Mouse (Mus musculus): Measurements from ENCODE around the gene Rab10. TPM values are rescaled to one million over a fixed set of nuclear protein-coding genes. Genes with fewer than 3 reads are reported as not detected.
"Not testable (repeated sequence)": the region's sequence is repeated elsewhere in the genome, so short reads cannot be mapped to it uniquely, and the experiment has no call there.

The Rab10 gene
- polyA plus RNA-seq, 1 experiment from 2014 or later: 96.1 TPM

DNA sequence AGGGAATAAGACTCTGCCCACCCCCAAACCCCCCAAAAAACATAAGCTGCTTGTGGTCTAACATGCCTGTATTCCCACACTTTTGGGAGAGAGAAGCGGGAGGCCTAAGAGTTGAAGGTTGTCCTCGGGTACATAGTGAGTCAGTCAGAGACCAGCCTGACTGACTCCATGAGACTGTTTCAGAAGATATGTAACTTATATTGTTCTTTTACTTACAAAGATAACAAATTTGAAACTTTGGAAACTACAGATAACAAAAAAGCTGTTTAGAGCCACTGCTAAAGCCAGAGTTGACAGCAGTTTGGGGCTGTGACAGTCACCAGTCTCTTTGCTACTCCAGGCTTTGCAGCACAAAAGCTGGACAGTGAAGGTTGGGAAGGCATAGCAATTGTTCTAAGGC, 15.5 kb upstream of the Rab10 start:
- no peaks in the 10 kb centered on the region for H3K36me3 ChIP-seq
- WGBS: 82% methylated on average over 2 of the region's 2 CpGs
- H3K4me3 ChIP-seq (replicated peaks): no peak overlapping the region
- H3K4me2 ChIP-seq (replicated peaks): no peak overlapping the region
- H3K27me3 ChIP-seq: no peaks in the 10 kb centered on the region
- H3K9me3 ChIP-seq (replicated peaks): no peaks in the 10 kb centered on the region
- no peaks in the 10 kb centered on the region for H3K4me1 ChIP-seq
- H3K9ac ChIP-seq: no peak overlapping the region
- ATAC-seq (ENCODE audit: insufficient number of reproducible peaks, low FRiP score, low TSS enrichment, low read depth): no peak
- H3K27ac ChIP-seq (replicated peaks): no peak overlapping the region

DNA sequence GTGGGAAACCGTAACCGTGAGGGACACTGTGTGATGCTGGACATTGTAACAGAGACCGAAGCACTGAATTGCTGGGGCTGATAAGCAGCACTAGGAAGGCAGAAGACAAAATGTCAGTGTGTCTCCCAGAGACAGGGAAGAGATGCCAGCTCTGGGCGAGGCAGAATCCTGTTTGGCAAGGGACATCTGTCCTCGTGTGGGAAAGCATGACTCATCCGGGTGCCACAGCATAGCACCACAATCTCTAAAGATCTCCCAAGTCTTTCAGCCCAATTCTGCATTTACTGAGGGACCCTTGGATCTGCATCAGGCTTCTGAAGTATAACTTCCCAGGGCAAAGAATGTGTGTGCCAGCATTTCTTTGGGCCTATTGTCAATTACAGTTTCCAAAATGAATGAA, 13.5 kb upstream of the Rab10 start:
- Histone ChIP-seq H3K4me3 (replicated peaks) (no peak overlapping the region), H3K9ac (no peak overlapping the region), H3K9me3 (replicated peaks) (no peaks in the 10 kb centered on the region), H3K36me3 (no peaks in the 10 kb centered on the region), H3K4me1 (no peaks in the 10 kb centered on the region), H3K4me2 (replicated peaks) (no peak overlapping the region), H3K27ac (replicated peaks) (no peak overlapping the region), H3K27me3 (no peaks in the 10 kb centered on the region)
- no peak for ATAC-seq (ENCODE audit: insufficient number of reproducible peaks, low FRiP score, low TSS enrichment, low read depth)
- 68% methylated on average over 6 of the region's 6 CpGs for WGBS

DNA sequence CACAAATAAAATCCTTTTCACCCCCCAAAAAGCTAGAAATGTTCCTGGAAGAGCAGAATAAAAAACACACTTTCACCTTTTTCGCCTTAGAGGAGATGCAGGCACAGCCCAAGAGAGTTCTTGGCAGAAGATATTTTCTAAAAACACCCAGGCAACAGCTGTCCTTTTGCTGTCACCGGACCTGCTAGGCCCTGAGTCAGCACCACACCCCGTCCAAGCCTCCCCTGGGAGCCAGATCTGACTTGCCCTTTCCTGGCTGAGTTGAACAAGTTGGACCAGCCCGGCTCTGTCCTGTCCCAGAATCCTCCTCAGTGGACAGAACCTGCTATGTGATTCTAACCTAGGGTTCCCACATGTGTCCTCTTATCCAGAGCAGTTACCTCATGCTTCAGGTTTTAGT, 9.6 kb upstream of the Rab10 start:
- no peak for ATAC-seq (ENCODE audit: insufficient number of reproducible peaks, low FRiP score, low TSS enrichment, low read depth)
- Histone ChIP-seq H3K9me3 (replicated peaks) (no peaks in the 10 kb centered on the region), H3K27ac (replicated peaks) (no peak overlapping the region), H3K4me3 (replicated peaks) (no peak overlapping the region), H3K36me3 (no peaks in the 10 kb centered on the region), H3K4me2 (replicated peaks) (no peak overlapping the region), H3K9ac (no peak overlapping the region), H3K27me3 (no peaks in the 10 kb centered on the region), H3K4me1 (no peaks in the 10 kb centered on the region)
- WGBS: 55% methylated on average over 4 of the region's 4 CpGs

DNA sequence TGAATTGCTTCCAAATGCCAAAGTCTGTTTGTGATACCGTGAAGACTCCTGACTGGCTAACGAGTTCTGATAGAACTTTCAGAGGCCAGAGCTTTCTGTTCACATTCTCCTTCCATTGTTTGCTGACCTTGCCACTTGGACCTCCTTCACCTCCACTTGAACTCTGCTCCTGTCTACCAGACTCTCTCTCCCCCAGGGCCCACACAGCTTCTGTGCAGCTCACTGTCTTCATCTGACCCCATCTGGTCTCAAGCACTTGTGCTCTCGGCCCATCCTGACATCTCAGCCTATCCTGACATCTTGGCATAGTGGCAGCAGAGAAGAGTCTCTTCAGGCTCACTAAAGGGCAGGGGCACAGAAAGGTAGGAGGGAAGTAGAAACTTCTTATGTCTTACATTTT, 7.2 kb upstream of the Rab10 start:
- no peak for ATAC-seq (ENCODE audit: insufficient number of reproducible peaks, low FRiP score, low TSS enrichment, low read depth)
- 64% methylated on average over 3 of the region's 3 CpGs for WGBS

DNA sequence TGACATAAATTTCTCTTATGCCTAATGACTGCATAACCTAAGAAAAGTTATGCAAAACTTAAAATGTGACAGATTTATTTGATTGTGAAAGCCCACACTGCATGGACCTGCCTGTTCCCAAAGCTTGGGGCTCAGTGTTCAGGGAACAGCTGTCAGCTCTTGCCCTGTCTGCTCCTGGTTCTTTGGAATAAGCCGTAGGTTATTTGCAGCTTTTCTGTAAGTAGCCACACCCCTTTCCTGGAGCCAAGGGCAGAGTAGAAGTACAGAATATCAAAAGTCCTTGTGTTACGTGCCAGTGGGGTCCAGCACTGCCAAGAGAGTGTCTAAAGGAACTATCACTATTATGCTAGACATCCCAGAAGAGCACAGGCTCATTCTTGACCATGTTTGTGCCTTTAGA, 6.3 kb upstream of the Rab10 start:
- H3K36me3 ChIP-seq: no peaks in the 10 kb centered on the region
- H3K9ac ChIP-seq: no peak overlapping the region
- no peaks in the 10 kb centered on the region for H3K9me3 ChIP-seq (replicated peaks)
- H3K27me3 ChIP-seq: no peaks in the 10 kb centered on the region
- WGBS: 27% methylated on average over 2 of the region's 2 CpGs
- no peaks in the 10 kb centered on the region for H3K4me1 ChIP-seq
- H3K4me3 ChIP-seq (replicated peaks): no peak overlapping the region
- no peak for ATAC-seq (ENCODE audit: insufficient number of reproducible peaks, low FRiP score, low TSS enrichment, low read depth)
- no peak overlapping the region for H3K27ac ChIP-seq (replicated peaks)
- no peak overlapping the region for H3K4me2 ChIP-seq (replicated peaks)

More for the DNA sequence above, 7.2 kb upstream of the Rab10 start:
- Histone ChIP-seq H3K36me3 (no peaks in the 10 kb centered on the region), H3K9me3 (replicated peaks) (no peaks in the 10 kb centered on the region), H3K4me3 (replicated peaks) (no peak overlapping the region), H3K9ac (no peak overlapping the region), H3K4me1 (no peaks in the 10 kb centered on the region), H3K4me2 (replicated peaks) (no peak overlapping the region), H3K27ac (replicated peaks) (no peak overlapping the region), H3K27me3 (no peaks in the 10 kb centered on the region)

DNA sequence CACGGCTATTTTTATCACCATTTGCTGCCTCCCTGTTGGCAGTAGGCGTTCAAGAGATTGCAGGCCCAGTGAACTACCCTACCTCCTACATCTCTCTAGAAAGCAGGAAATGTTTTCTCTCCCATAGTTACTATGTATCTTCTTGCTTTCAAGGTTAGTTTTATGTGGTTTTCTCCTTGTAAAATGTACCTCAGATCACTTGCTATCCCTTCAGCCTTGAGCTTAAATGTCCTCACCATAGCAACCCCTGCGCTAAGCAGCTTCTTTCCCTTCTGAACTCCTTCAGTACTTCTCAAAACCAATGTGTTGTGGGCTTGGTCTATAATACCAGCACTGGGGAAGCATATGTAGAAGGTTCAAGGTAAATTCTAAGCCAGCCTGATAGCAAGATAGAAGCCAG, 3.1 kb upstream of the Rab10 start:
- Histone ChIP-seq H3K4me2 (replicated peaks) (no peak overlapping the region), H3K9me3 (replicated peaks) (no peaks in the 10 kb centered on the region), H3K27ac (replicated peaks) (no peak overlapping the region), H3K4me1 (peaks cover 5% of the 10 kb centered on the region), H3K36me3 (no peaks in the 10 kb centered on the region), H3K27me3 (no peaks in the 10 kb centered on the region), H3K4me3 (replicated peaks) (no peak overlapping the region), H3K9ac (no peak overlapping the region)
- WGBS: 78% methylated on average over 3 of the region's 3 CpGs
- no peak for ATAC-seq (ENCODE audit: insufficient number of reproducible peaks, low FRiP score, low TSS enrichment, low read depth)

DNA sequence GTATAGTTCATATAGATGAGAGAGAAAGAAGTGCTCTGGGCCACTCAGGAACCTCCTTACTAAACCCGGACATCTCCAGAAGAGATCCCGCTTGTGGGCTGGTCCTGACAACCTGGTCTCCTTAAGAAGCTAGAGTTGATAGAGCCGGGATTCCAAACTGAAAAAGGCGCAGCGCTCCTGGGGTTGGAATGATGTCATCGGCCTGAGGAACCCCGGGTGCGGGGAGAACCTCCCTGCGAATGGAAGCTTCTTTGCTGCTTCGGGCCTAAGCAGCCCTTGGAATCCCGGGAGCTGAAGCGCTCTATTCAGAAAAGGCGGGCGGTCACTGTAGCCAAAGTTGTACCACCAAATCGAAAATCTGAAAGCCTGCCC, 538 bp upstream of the Rab10 start:
- Histone ChIP-seq H3K27me3 (no peaks in the 10 kb centered on the region), H3K4me3 (replicated peaks) (peak overlapping the region; percentile 95), H3K9ac (peak overlapping the region; percentile 55), H3K4me1 (peaks cover 12% of the 10 kb centered on the region), H3K4me2 (replicated peaks) (peak overlapping the region; percentile 76), H3K27ac (replicated peaks) (peak overlapping the region; percentile 97), H3K9me3 (replicated peaks) (no peaks in the 10 kb centered on the region), H3K36me3 (no peaks in the 10 kb centered on the region)
- no peak for ATAC-seq (ENCODE audit: insufficient number of reproducible peaks, low FRiP score, low TSS enrichment, low read depth)
- WGBS: 2% methylated on average over 15 of the region's 15 CpGs

DNA sequence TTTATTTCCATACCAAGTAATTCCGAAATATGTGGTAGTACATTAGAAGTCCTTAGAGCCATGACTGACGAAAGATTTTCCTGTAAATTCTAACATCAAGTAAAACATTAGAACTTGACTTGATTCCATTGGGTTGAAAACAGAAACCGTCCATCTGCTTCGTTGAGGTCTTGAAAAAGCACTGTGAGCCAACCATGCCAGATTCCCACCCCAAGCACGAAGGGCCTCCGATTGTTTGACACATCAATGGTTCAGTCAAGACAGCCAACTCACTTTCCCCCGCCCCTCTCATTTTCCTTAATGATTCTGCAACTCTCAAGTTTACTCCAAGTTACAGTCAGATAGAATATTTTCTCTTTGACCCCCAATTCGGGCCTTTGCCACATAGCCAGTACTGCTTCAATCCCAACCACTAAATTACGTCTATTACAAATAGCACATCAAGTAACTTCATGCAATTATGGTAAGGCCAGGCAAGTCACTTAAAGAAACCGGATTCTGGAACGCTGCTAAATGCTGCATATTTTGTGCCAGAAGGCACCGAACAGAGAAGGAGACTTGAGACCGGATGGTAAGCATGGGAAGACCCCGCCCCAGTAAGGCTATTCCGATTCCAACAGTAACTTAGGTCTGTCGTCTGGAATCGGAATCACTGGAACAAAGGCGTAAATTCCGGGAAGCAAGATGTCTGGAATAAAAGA, 1.1 kb downstream of the Rab10 start:
- no peak for ATAC-seq (ENCODE audit: insufficient number of reproducible peaks, low FRiP score, low TSS enrichment, low read depth)
- no peaks in the 10 kb centered on the region for H3K27me3 ChIP-seq
- H3K9me3 ChIP-seq (replicated peaks): no peaks in the 10 kb centered on the region
- H3K27ac ChIP-seq (replicated peaks): peak overlapping the region; percentile 97
- H3K4me3 ChIP-seq (replicated peaks): peak overlapping the region; percentile 95
- peak overlapping the region; percentile 84 for H3K9ac ChIP-seq
- 2% methylated on average over 19 of the region's 19 CpGs for WGBS
- H3K4me2 ChIP-seq (replicated peaks): peak overlapping the region; percentile 76
- H3K36me3 ChIP-seq: no peaks in the 10 kb centered on the region
- H3K4me1 ChIP-seq: peaks cover 12% of the 10 kb centered on the region

DNA sequence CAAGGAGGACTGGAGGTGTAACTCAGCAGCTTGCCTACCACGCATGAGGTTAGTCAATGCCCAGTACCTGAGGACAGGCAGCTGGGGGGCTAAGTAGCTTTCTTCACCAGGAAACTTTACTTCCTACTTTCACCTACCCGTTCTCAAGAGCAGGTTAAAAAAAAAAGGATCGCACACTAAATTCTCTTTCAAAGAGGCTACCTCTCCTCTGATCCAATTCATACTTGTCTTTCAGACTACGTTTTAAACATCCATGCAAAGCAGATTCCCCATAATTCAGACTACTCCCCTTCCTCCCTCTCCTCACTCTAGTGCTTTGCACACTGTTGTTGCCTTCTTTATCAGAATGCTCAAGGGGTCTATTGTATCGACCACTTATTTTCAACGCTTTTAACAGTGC, 2.2 kb downstream of the Rab10 start:
- H3K36me3 ChIP-seq: no peaks in the 10 kb centered on the region
- no peaks in the 10 kb centered on the region for H3K27me3 ChIP-seq
- H3K4me2 ChIP-seq (replicated peaks): peak overlapping the region; percentile 76
- H3K27ac ChIP-seq (replicated peaks): no peak overlapping the region
- peaks cover 12% of the 10 kb centered on the region for H3K4me1 ChIP-seq
- 39% methylated on average over 6 of the region's 6 CpGs for WGBS
- H3K4me3 ChIP-seq (replicated peaks): peak overlapping the region; percentile 95
- ATAC-seq (ENCODE audit: insufficient number of reproducible peaks, low FRiP score, low TSS enrichment, low read depth): no peak
- no peaks in the 10 kb centered on the region for H3K9me3 ChIP-seq (replicated peaks)
- H3K9ac ChIP-seq: 0 out of 2 replicates have a peak overlapping the region, but pooled peaks have one; percentile 26

DNA sequence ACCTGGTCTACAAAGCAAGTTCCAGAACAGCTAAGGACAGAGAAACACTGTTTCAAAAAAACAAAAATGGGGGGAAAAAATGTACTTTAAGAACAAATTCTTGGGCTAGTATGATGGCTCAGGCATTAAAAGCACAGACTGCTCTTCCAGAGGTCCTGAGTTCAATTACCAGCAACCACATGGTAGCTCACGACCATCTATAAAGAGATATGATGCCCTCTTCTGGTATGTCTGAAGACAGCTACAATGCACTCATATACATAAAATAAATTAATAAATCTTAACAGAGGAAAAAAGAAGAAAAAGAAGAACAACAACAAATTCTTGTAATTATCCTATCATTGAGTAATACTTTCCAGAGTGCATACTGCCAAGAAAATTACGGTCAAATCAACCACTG, 4.5 kb downstream of the Rab10 start:
- Histone ChIP-seq H3K4me1 (peaks cover 7% of the 10 kb centered on the region), H3K9me3 (replicated peaks) (no peaks in the 10 kb centered on the region), H3K27me3 (no peaks in the 10 kb centered on the region), H3K27ac (replicated peaks) (no peak overlapping the region), H3K4me2 (replicated peaks) (no peak overlapping the region), H3K36me3 (0 out of 2 replicates have a peak, but pooled peaks cover 4% of the 10 kb centered on the region), H3K4me3 (replicated peaks) (no peak overlapping the region), H3K9ac (no peak overlapping the region)
- 85% methylated on average over 2 of the region's 2 CpGs for WGBS
- no peak for ATAC-seq (ENCODE audit: insufficient number of reproducible peaks, low FRiP score, low TSS enrichment, low read depth)

DNA sequence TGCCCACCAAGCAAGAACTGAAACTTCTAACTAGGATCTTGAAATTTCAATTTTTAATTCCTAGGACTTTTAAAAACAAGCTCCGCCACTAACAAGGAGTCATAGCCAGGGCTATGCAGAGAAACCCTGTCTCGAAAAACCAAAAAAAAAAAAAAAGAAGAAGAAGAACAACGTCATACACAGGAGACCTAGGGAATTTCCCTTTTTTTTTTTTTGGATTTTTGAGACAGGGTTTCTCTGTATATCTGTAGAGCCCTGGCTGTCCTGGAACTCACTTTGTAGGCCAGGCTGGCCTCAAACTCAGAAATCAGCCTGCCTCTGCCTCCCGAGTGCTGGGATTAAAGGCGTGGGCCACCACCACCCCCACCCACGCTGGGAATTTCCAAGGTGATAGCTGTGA, 12.1 kb downstream of the Rab10 start:
- not testable (repeated sequence) for H3K36me3 ChIP-seq; H3K4me2 ChIP-seq (replicated peaks); ATAC-seq (ENCODE audit: insufficient number of reproducible peaks, low FRiP score, low TSS enrichment, low read depth); H3K27me3 ChIP-seq; H3K27ac ChIP-seq (replicated peaks); H3K4me3 ChIP-seq (replicated peaks); H3K9ac ChIP-seq; H3K9me3 ChIP-seq (replicated peaks); H3K4me1 ChIP-seq
- WGBS: 89% methylated on average over 6 of the region's 6 CpGs

DNA sequence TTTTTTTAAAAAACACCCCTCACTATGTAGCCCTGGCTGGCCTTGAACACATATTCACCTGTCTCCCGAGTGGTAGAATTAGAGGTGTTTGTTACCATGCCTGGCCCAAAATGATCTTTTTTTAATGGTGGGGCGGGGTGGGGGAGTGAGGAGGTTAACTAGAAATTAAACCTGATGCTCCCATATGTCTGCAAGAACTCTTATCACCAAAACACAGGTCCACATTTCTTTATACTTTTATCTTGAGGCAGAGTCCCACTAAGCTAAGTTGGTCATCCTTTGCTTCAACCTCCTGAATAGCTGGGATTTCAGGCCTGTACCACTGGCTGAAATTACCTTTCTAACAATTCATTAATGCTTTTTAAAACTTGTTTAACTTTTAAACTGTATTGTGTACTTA, 13.7 kb downstream of the Rab10 start:
- no peak overlapping the region for H3K9ac ChIP-seq
- no peak for ATAC-seq (ENCODE audit: insufficient number of reproducible peaks, low FRiP score, low TSS enrichment, low read depth)
- no peak overlapping the region for H3K27ac ChIP-seq (replicated peaks)
- H3K36me3 ChIP-seq: peaks cover 7% of the 10 kb centered on the region; the same call in 1 of the 2 replicates
- 86% methylated on average over 2 of the region's 2 CpGs for WGBS
- H3K27me3 ChIP-seq: no peaks in the 10 kb centered on the region
- 0 out of 2 replicates have a peak, but pooled peaks cover 6% of the 10 kb centered on the region for H3K9me3 ChIP-seq (replicated peaks)
- H3K4me1 ChIP-seq: no peaks in the 10 kb centered on the region
- no peak overlapping the region for H3K4me2 ChIP-seq (replicated peaks)
- no peak overlapping the region for H3K4me3 ChIP-seq (replicated peaks)
